Mouse (Mus musculus): Measurements from ENCODE around the gene Slc2a2. TPM values are rescaled to one million over a fixed set of nuclear protein-coding genes. Genes with fewer than 3 reads are reported as not detected.

The Slc2a2 gene
- total and polyA plus RNA-seq, 2 experiments from 2014 or later = not detected

- ATAC-seq = no peak
Measured at GRCm38 (mm10) chr3:28725203-28725602, 27.5 kb downstream of the Slc2a2 start.

DNA sequence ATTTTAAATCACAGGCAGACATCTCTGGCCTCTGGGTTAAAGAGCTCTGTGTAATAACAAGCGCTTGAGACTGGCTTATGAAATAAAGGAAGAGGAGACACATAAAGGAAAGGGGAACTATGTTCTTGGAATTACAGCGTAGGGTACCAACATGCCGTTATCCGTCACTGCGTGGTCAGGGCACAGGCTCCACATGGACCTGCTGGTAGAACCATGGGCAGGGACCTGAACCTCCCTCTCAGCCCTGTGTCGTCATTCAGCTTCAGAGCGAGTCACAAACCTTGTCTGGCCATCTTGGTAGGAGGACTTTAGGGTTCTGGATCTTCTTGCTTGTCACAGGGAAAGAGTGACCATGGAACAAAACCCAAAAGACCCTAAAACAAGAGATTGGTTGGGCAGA lies 28.7 kb downstream of the Slc2a2 start:
- no peaks in the 10 kb centered on the region for H3K27me3 ChIP-seq (ENCODE audit: insufficient read depth, low read length)
- WGBS = 97% methylated on average over 7 of the region's 7 CpGs
- H3K27ac ChIP-seq (ENCODE audit: low read depth, low read length) = no peak overlapping the region
- H3K9me3 ChIP-seq (ENCODE audit: low read length) = no peaks in the 10 kb centered on the region
- DNase-seq = no peak
- no peak overlapping the region for H3K4me2 ChIP-seq (ENCODE audit: low read depth)
- no peak for TF ChIP-seq CTCF (IDR thresholded peaks at IDR 0.05; ENCODE audit: low read depth)
- H3K9ac ChIP-seq = no peak overlapping the region
- no peaks in the 10 kb centered on the region for H3K4me1 ChIP-seq (ENCODE audit: insufficient read depth)
- no peak for ATAC-seq
- no peaks in the 10 kb centered on the region for H3K36me3 ChIP-seq (ENCODE audit: insufficient read depth)
- H3K4me3 ChIP-seq (ENCODE audit: low read depth, low read length) = no peak overlapping the region

More at GRCm38 (mm10) chr3:28725203-28725602, 27.5 kb downstream of the Slc2a2 start:
- H3K4me1 ChIP-seq (ENCODE audit: insufficient read depth) = no peaks in the 10 kb centered on the region
- WGBS = 94% methylated on average over 13 of the region's 13 CpGs
- no peak for DNase-seq
- no peaks in the 10 kb centered on the region for H3K27me3 ChIP-seq (ENCODE audit: insufficient read depth, low read length)
- no peak overlapping the region for H3K4me3 ChIP-seq (ENCODE audit: low read depth, low read length)
- no peak for TF ChIP-seq CTCF (IDR thresholded peaks at IDR 0.05; ENCODE audit: low read depth)
- no peaks in the 10 kb centered on the region for H3K9me3 ChIP-seq (ENCODE audit: low read length)
- H3K4me2 ChIP-seq (ENCODE audit: low read depth) = no peak overlapping the region
- H3K9ac ChIP-seq = no peak overlapping the region
- no peaks in the 10 kb centered on the region for H3K36me3 ChIP-seq (ENCODE audit: insufficient read depth)
- H3K27ac ChIP-seq (ENCODE audit: low read depth, low read length) = no peak overlapping the region

GRCm38 (mm10) chr3:28734712-28735111 lies 37.0 kb downstream of the Slc2a2 start:
- H3K9ac ChIP-seq = no peak overlapping the region
- no peak overlapping the region for H3K27ac ChIP-seq (ENCODE audit: low read depth, low read length)
- H3K4me3 ChIP-seq (ENCODE audit: low read depth, low read length) = no peak overlapping the region
- H3K9me3 ChIP-seq (ENCODE audit: low read length) = no peaks in the 10 kb centered on the region
- H3K36me3 ChIP-seq (ENCODE audit: insufficient read depth) = no peaks in the 10 kb centered on the region
- 67% methylated on average over 2 of the region's 2 CpGs for WGBS
- no peaks in the 10 kb centered on the region for H3K4me1 ChIP-seq (ENCODE audit: insufficient read depth)
- TF ChIP-seq CTCF (IDR thresholded peaks at IDR 0.05; ENCODE audit: low read depth) = no peak
- DNase-seq (no peak), ATAC-seq (no peak)
- no peaks in the 10 kb centered on the region for H3K27me3 ChIP-seq (ENCODE audit: insufficient read depth, low read length)
- no peak overlapping the region for H3K4me2 ChIP-seq (ENCODE audit: low read depth)

- Histone ChIP-seq H3K9me3 (ENCODE audit: low read length) (no peaks in the 10 kb centered on the region), H3K27me3 (ENCODE audit: insufficient read depth, low read length) (no peaks in the 10 kb centered on the region), H3K27ac (ENCODE audit: low read depth, low read length) (no peak overlapping the region), H3K9ac (no peak overlapping the region), H3K4me3 (ENCODE audit: low read depth, low read length) (no peak overlapping the region), H3K4me2 (ENCODE audit: low read depth) (no peak overlapping the region), H3K36me3 (ENCODE audit: insufficient read depth) (no peaks in the 10 kb centered on the region), H3K4me1 (ENCODE audit: insufficient read depth) (no peaks in the 10 kb centered on the region)
- ATAC-seq = no peak
- DNase-seq = no peak
- 32% methylated on average over 2 of the region's 2 CpGs for WGBS
- no peak for TF ChIP-seq CTCF (IDR thresholded peaks at IDR 0.05; ENCODE audit: low read depth)
Measured at GRCm38 (mm10) chr3:28736981-28737380, 39.3 kb downstream of the Slc2a2 start.

DNA sequence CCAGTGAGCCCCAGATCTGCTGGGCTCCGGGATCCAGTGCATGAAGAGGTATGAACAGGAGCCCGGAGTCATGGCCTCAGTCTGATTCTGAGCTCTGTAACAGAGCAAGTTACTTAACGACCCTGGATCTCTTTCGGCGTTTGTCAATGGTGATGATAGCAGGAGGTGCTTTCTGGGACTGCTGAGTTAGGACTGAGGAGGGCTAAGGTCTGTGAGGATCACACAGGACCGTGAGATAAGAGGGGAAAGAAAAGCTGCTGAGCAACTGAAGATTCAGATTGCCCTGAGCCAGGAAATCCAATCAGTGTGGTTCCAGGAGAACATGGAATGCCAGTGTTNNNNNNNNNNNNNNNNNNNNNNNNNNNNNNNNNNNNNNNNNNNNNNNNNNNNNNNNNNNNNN lies 42.6 kb downstream of the Slc2a2 start:
- WGBS = 27% methylated on average over 6 of the region's 6 CpGs
- H3K27ac ChIP-seq (ENCODE audit: low read depth, low read length) = no peak overlapping the region
- H3K4me1 ChIP-seq (ENCODE audit: insufficient read depth) = no peaks in the 10 kb centered on the region
- no peak for TF ChIP-seq CTCF (IDR thresholded peaks at IDR 0.05; ENCODE audit: low read depth)
- no peak for DNase-seq
- no peak overlapping the region for H3K9ac ChIP-seq
- no peak for ATAC-seq
- no peaks in the 10 kb centered on the region for H3K36me3 ChIP-seq (ENCODE audit: insufficient read depth)
- H3K4me2 ChIP-seq (ENCODE audit: low read depth) = no peak overlapping the region
- H3K4me3 ChIP-seq (ENCODE audit: low read depth, low read length) = no peak overlapping the region
- no peaks in the 10 kb centered on the region for H3K9me3 ChIP-seq (ENCODE audit: low read length)
- no peaks in the 10 kb centered on the region for H3K27me3 ChIP-seq (ENCODE audit: insufficient read depth, low read length)

DNA sequence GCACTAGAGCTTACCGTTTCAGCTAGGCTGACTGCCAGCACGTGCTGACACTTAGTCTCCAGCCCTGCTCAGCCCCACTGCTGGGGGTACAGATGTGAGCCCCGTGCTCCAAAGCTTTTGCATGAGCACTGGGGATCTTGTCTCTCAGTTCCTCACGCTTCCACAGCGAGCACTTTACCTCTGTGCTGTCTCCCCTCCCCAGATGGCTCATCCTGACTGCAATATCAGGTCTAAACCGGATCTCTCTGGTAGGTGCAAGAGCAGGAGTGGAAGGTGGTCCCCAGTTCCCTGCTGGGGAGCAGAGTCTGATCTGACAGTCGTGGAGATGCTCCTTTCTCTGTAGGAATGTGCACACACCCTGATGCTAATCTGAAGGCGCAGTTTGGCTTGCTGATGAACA lies 45.5 kb downstream of the Slc2a2 start:
- Histone ChIP-seq H3K36me3 (ENCODE audit: insufficient read depth) (no peaks in the 10 kb centered on the region), H3K4me1 (ENCODE audit: insufficient read depth) (no peaks in the 10 kb centered on the region), H3K9me3 (ENCODE audit: low read length) (no peaks in the 10 kb centered on the region), H3K9ac (no peak overlapping the region), H3K27ac (ENCODE audit: low read depth, low read length) (no peak overlapping the region), H3K4me2 (ENCODE audit: low read depth) (0 out of 2 replicates have a peak overlapping the region, but pooled peaks have one; percentile 23), H3K4me3 (ENCODE audit: low read depth, low read length) (no peak overlapping the region), H3K27me3 (ENCODE audit: insufficient read depth, low read length) (no peaks in the 10 kb centered on the region)
- no peak for TF ChIP-seq CTCF (IDR thresholded peaks at IDR 0.05; ENCODE audit: low read depth)
- DNase-seq (peak; percentile 37), ATAC-seq (peak; percentile 89)
- WGBS = 34% methylated on average over 8 of the region's 8 CpGs

- H3K9ac ChIP-seq = no peak overlapping the region
- peak; percentile 93 for DNase-seq
- no peaks in the 10 kb centered on the region for H3K4me1 ChIP-seq (ENCODE audit: insufficient read depth)
- no peak overlapping the region for H3K27ac ChIP-seq (ENCODE audit: low read depth, low read length)
- WGBS = 32% methylated on average over 7 of the region's 7 CpGs
- H3K36me3 ChIP-seq (ENCODE audit: insufficient read depth) = no peaks in the 10 kb centered on the region
- no peaks in the 10 kb centered on the region for H3K9me3 ChIP-seq (ENCODE audit: low read length)
- TF ChIP-seq CTCF (IDR thresholded peaks at IDR 0.05; ENCODE audit: low read depth) = peak; percentile 99
- no peaks in the 10 kb centered on the region for H3K27me3 ChIP-seq (ENCODE audit: insufficient read depth, low read length)
- H3K4me3 ChIP-seq (ENCODE audit: low read depth, low read length) = no peak overlapping the region
- ATAC-seq = peak; percentile 88
- no peak overlapping the region for H3K4me2 ChIP-seq (ENCODE audit: low read depth)
Measured at GRCm38 (mm10) chr3:28745835-28746483, 48.3 kb downstream of the Slc2a2 start.

Measured in forebrain, postnatal 0 days (tissue).